Mouse (Mus musculus): ENCODE measurements around the gene Ormdl1.
A peak's percentile ranks its signal among the peaks of the same experiment; 100 is the strongest.
"Not testable (repeated sequence)": the region's sequence is repeated elsewhere in the genome, so short reads cannot be mapped to it uniquely, and the experiment has no call there.

Gene Ormdl1

DNA sequence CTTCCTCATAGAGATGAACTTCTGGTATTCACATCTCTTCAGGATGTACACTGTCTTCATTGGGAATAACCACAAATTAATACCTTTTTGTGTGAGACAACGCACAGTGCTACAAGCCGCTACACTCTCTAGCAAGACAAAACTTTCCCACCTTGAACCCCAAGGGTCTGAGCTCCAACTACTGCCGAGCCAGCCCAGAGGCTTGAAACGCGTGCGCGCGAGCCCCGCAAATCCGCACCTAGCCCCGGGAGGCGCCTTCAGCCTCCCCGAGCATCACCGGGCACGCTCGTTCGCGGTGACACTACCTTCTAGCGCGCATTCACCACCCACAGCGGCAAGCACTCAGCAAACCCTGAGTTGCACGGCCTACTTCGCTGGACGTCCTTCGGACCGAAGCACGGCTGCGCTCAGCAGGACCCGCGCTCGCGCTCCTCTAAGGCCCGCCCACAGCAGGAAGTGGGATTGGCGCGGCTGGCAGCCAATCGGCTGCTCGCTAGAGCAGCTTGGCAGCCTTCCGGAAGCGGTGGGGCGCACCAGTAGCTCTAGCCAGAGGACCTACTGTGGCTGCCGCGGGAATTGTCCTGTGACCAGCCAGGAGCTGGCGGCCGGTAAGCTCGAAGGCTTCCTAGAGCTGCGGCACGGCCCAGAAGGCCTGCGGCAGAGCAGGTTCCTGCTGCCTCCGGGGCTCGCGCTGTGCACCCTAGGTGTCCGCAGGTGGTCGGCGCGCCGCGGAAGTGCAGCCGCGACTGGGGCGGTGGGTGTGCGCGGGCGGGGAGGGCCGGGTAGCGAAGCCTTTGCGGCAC, at the start of gene Ormdl1, which contains the start of the genes Pms1 and Gm28778:
Ormdl1 (plus strand) TSS at position 515 of the 803 bp plus-strand sequence.
Pms1 (minus strand) TSS at position 438 of the 803 bp plus-strand sequence.
Gm28778 (plus strand) TSS at position 531 of the 803 bp plus-strand sequence.
- peak; percentile 89 for DNase-seq (ENCODE audit: low spot score)

DNA sequence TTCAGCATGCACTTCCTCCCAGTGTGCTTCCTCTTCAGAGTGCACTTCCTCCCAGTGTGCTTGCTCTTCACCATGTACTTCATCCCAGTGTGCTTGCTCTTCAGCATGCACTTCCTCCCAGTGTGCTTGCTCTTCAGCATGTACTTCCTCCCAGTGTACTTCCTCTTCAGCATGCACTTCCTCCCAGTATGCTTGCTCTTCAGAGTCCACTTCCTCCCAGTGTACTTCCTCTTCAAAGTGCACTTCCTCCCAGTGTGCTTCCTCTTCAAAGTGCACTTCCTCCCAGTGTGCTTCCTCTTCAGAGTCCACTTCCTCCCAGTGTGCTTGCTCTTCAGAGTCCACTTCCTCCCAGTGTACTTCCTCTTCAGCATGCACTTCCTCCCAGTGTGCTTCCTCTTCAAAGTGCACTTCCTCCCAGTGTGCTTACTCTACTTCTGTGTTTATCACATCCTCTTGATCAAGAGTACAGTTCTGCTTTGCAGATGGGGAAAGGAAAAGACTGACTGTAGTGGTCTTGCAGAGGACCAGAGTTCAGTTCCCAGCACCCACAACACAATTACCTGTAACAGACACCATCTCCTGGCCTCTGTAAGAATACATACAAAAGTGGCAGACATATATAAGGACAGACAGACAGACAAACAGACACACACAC, 31.8 kb upstream of the Ormdl1 start:
- not testable (repeated sequence) for DNase-seq (ENCODE audit: low spot score)

GRCm38 (mm10) chr1:53269901-53270300, 27.0 kb upstream of the Ormdl1 start:
- no peak for DNase-seq (ENCODE audit: low spot score)

DNA sequence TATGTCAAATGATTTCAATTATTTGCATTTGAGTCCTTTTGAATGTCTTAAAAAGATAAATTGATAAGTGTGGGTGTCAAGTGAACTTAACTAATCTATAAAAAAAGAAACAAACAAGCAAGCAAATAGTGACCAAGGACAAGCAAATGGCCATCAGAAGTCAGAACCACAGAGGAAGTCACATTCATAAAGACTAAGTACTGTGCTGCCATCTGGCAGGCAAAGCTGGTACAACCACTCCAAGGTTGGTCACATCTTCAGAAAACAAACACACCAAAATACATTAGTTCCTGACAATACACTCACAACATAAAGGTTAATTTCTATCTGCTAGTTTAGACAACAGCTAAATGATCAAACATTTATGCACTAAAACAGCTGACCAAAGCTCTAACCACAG, 24.2 kb upstream of the Ormdl1 start:
- no peak for DNase-seq (ENCODE audit: low spot score)

DNA sequence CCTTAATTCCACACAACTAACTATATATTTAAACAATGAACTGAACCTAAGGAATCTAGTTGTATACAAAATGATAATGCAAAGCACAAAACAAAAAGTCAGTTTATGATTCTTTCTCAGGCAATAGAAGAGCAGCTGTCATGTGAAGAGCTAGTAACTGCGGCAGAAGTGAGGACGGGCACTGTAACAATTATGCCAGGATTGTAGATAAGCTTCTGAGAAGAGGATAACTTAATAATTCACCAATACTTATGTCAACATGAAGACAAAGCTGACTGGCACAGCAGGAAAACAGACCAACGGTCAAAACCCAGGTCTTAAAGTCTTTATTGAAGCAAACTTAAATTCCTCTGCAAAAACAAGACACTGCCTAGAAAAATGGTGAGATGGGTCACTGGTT, 5.7 kb upstream of the Ormdl1 start:
- no peak for DNase-seq (ENCODE audit: low spot score)

GRCm38 (mm10) chr1:53300506-53300905, 3.6 kb downstream of the Ormdl1 start:
- no peak for DNase-seq (ENCODE audit: low spot score)

GRCm38 (mm10) chr1:53312989-53313967, 16.4 kb downstream of the Ormdl1 start, which contains the start of gene Osgepl1:
TSS of gene Osgepl1 (plus strand) at chr1:53313624.
- peak; percentile 74 for DNase-seq (ENCODE audit: low spot score)

DNA sequence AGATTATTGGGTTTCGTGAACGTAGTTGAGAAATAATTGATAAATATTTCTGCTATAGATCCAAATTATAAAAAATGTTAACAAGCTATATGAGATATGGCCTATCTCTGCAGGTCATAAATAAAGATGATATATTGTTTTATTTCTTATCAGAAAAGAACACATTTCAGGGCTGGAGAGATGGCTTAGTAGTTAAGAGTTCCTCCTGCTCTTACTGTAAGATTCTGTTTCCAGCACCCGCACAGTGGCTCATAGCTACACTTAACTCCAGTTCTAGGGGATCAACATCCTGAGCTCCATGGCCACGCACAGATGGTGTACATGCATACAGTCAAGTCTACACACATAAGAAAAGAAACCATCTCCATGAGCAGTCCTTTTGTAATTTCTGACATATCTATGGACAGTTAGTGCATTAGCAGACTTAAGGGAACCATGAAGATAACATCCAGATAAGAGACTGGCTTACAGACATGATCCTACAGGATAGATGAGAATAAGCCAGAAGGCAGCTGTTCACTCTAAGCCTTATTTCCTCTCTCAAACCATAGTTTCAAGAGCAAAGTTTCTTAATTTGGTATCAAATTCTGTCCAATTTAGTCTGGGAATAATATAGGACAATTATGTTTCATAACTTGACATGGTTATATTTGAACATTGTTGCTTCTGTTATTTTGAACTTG, 24.9 kb downstream of the Ormdl1 start:
- no peak for DNase-seq (ENCODE audit: low spot score)

DNA sequence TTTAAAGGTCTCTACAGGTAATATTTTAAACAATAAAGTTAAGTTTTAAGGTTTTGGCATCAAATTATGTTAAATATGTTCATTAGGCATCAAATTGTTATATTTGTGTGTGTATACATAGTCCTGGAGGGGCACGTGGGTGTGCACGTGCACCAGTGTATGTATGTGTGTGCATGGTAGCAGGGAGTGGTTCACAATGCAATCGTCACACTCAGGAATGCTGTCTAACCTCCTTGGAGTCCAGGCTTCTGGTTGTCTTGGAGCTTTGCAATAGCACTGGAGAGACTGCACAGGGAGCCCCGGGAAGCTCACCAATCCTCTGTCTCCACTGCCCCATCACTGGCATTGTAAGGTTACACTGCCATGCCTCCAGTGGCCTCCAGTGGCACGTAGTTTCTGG, 26.4 kb downstream of the Ormdl1 start:
- no peak for DNase-seq (ENCODE audit: low spot score)

DNA sequence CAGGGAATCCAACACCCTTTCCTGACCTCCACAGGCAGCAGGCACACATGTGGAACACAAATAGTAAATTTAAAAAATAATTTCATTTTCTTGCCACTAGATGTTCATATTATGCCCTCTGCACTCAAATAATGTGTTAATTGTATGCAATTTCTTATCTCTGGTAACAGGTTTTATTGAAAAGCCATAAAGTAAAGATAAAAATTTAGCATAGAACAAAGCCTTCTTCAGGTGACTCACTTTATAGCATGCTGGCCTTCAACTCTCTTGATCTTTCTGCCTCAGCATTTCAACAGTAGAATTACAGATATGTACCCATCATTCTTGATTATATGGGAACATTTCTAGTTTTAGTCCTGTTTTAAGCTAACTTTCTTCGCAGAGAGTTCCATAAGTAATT, 27.4 kb downstream of the Ormdl1 start:
- DNase-seq (ENCODE audit: low spot score): no peak

DNA sequence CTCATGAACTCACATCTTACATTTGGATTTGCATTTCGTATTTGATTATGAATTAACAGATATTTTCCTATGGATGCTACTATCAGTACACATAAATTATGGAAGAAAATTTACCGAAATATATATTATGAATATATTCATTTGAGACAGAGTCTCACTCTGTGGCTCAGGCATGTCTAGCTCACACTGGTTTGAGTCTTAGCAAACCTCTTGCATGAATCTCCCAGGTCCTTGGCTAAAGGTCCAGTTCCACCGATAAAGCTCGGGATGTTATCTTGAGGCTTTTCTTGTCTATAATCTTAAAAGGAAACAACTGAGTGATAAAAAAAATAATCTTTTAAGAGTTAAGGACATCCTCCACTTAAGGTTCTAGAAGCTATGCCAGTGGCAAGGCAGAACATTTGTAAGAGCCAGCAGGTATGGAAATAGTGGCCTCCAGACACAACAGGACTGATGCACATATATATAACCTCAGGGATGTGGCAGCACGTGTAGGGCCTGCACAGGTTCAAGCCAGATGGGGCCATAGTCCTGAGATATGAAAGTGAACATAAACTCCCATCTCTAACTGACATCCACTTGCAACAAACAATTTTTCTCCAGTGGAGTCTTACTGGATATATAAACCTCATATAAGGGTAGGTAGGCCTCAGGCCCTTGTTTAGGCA, 28.1 kb downstream of the Ormdl1 start:
- DNase-seq (ENCODE audit: low spot score): no peak

DNA sequence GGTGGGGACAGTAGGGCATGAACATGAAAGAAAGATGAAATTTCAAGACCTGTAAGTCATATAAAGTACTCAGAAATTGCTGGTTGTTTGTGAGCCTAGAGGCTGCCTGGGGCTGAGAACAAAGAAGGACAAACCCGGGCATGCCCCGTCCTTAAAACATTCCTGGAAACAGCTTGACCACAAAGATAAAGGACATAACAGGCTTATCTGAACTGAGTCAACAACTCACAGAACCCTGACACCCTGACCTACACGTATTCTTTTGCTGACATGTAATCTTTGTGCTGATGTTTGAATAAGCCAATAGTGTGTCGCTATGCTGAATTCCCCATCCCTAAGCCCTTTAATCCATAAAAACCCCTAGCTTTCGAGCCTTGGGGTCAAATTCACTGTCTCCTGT, 36.6 kb downstream of the Ormdl1 start:
- DNase-seq (ENCODE audit: low spot score): not testable (repeated sequence)

GRCm38 (mm10) chr1:53335465-53335864, 38.6 kb downstream of the Ormdl1 start:
- no peak for DNase-seq (ENCODE audit: low spot score)

- DNase-seq (ENCODE audit: low spot score): not testable (repeated sequence)
Measured at GRCm38 (mm10) chr1:53337403-53337802, 40.5 kb downstream of the Ormdl1 start.

GRCm38 (mm10) chr1:53341071-53341470, 44.2 kb downstream of the Ormdl1 start:
- no peak for DNase-seq (ENCODE audit: low spot score)

GRCm38 (mm10) chr1:53352327-53353261, 55.7 kb downstream of the Ormdl1 start, which contains the start of the genes Asdurf, Gm28551 and Asnsd1:
TSS of gene Asdurf (minus strand) at chr1:53352619.
TSS of gene Gm28551 (minus strand) at chr1:53352667.
TSS of gene Asnsd1 (minus strand) at chr1:53352752.
- DNase-seq (ENCODE audit: low spot score): peak; percentile 99

DNA sequence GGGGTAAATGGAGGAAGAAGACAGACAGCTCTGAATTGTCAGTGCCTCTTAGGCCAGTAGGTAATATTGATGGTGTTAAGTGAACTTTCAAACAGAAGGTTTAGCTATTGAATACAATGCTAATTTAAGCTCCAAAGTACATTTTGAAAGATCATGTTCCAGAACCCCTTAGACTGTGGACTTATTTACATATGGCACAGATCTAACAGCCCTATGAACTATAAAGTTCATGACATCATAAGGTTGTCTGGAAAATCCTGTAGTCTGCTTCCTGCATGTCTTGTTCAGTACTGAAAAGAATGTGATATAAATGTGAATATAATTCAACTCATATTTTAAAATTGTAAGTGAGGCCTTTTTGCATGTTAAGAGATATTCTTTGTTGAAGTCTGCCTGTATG, 62.1 kb downstream of the Ormdl1 start:
- no peak for DNase-seq (ENCODE audit: low spot score)

Data from spleen, adult 12 weeks (tissue).